Mouse (Mus musculus) adrenal gland, postnatal 4 days (tissue): ENCODE measurements at regions not wholly inside any gene's neighbourhood (a gene's known extent, or its start where the extent isn't known, plus 50 kb on each side); places are given as distances from the start of the nearest gene placed in this dataset.

Experiments
- DNase-seq, 2 experiments: peaks; one replicate each; pipeline ENCODE4 v3.0.0; 2021 to 2022; ENCODE audit warnings: low spot score in 2 of 2, mixed read lengths in 2 of 2

DNA sequence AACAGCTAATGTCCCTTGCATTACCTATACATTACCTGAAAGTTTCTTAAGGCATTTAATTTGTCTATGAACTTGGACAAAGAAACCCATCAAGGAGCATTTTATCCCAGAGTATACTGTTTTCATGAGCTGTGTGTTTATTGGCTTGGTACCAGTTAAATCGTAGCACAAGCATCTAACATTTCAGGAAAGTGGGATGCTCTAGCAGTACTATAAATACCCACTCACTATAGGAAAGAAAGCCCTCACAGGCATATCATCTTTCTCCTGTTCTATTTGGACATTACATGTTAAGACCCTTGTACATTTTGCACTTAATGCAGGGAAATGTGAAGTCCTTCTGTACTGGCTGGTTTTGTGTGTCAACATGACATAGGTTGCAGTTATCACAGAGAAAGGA lies 163.9 kb downstream of the Ptprc start:
- no peak for DNase-seq

DNA sequence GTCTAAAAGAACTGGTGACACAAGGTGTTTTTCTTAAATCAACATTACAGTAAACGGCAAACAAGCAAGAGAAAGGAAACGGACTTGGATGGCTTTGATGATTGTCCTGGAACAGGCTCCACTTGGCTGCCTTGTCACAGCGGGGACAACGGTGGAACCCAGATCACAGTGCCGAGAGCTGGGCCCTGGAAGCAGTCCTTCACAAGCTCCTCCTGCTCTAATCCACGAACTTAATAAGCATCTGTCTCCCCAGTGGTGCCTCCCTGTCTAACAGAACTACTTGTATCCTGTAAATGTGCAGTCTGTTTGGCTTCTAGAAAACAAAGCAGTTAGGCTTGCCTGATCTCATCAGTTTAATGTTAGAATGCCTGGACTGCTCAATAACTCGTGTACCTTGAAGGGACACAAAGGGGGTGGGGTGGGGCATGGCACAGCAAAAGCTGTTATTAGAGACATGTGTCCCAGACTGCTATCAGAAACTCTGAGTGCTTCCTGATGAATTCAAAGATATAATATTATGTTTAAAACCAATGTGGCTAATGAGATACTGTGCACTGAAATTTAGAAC lies 164.5 kb downstream of the Ptprc start:
- DNase-seq: no peak

DNA sequence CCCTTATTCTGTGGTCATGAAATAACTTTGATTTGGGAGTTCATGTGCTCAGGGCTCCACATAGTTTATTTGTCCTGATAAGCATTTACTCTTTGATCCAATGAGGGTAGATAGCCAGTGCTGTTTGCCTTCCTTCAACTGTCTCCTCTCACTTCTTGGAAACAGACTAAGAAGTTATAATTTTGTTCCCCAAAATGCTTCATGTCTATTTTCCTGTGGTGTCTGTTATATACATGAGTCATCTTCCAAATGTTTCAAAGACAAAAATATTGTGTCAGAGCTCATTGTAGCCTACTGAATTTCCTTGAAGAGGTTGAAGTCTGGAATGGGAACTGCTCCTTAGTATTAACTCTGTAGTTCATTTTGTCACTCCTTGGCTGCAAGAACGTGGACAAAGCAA lies 168.7 kb downstream of the Ptprc start:
- no peak for DNase-seq

DNA sequence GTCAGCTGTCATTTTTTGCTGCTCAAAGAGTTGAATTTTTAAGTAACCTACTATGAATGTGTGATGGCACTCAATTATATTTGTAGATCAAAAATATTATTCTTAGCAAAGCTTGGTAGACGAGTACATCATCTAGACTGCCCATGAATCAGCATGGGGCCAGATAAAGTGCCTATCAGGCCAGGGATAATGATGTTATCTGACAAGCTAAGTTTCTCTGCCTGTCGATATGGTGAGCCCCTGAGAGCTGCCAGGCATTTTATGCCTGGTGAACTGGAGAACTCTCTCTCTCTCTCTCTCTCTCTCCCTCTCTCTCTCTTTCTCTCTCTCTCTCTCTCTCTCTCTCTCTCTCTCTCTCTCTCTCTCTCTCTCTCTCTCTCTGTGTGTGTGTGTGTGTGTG lies 171.2 kb downstream of the Ptprc start:
- no peak for DNase-seq

DNA sequence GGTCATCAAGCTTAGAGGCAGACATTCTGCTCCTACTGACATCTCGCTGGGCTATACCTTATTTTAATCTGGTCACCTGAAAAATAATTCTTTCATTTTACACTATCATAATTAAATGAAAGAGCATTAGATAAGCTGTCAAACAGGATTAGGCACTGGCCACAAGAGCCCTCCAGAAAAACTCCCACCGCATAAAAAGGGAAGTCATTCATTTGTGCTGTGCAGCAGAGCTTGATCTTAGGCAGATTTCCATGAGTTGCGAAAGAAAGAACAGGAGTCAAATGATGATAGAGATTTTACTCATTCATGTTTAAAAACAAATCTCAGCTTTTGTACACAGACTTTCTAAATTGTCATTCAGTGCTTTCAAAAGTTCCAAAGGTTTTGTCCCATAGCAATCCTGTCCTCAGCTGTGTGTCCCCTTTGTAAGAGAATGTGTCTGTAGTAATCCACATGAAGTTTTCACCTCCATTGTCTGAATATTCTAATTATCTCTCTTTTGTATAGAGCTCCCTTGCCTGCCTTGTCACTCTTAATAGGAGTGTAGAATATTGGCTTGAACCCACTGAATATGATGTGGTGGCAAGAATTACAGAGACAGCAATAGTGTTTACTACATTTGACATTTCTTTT lies 176.1 kb downstream of the Ptprc start:
- no peak for DNase-seq

DNA sequence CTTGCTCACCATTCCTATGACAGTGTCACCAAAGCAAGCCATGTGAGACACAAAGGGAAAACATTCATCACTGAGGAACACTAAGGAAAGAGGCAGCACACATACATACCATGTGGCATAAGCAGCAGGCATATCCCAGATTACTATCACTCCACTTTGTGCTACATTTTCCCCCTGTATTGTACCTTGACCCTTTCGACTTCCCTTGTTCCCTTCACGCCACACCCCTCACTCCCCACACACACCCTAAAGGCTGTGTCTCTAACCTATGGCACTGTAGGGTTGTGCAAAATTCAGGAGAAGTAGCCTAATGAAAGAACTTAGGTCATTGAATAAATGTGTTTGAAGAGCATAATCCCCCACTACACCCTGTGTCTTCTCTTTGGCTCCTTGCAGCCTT lies 179.5 kb downstream of the Ptprc start:
- no peak for DNase-seq

DNA sequence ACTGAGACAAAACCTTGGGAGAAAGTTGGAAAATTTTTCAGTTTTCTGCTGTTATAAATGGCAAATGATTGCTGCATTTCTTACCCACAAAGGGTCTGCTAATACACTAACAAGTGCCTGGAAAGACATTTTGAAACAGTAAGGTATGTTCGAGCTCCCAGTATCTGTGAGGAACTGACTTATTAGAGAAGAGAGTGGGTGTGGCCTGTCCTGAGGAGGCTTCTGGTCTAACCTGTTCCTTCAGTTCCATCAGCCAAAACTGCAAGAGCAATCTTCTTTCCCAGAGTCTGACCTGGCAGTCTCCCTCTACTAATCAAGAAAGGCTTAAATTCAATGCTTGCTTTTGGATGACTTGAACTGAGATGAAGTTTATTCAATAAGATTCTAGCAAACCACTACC lies 183.6 kb downstream of the Ptprc start:
- no peak for DNase-seq

DNA sequence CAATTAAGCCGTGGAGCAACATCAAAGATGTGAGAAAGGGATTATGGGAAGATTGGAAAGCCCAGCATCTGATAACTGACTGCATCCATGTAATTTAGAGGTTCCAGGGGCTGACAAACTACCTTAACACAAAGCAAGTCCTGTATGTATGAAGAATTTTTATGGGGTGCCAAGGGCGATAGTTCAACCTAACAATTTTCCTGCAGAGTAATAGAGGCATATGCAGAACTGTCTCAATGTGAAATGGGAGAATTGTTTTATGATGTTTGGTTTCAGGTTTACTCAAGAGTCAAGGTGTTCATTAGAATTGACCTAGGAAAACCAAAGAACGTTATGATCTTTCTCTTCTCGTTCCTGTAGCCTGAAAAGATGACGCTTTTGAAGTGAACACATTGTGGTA lies 184.1 kb downstream of the Ptprc start:
- DNase-seq: no peak

DNA sequence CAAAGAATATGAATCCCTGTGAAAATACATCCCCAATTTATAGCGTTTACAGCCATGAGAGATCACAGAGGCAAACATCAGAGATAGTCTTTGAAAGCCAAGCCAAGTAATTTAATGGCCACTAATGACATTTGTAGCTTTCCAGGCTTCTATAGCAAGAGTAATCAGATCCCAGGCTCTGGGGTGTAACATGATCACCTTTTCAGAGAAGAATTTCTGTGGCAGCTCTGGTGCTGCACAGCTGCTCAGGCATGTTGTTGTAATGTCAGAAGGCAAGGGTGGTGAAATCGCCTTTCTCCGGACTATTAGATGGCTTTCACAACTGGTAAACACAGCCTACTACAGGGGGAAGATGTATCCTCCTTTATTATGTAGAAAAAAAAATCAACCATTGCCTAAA lies 202.1 kb downstream of the Ptprc start:
- no peak for DNase-seq

DNA sequence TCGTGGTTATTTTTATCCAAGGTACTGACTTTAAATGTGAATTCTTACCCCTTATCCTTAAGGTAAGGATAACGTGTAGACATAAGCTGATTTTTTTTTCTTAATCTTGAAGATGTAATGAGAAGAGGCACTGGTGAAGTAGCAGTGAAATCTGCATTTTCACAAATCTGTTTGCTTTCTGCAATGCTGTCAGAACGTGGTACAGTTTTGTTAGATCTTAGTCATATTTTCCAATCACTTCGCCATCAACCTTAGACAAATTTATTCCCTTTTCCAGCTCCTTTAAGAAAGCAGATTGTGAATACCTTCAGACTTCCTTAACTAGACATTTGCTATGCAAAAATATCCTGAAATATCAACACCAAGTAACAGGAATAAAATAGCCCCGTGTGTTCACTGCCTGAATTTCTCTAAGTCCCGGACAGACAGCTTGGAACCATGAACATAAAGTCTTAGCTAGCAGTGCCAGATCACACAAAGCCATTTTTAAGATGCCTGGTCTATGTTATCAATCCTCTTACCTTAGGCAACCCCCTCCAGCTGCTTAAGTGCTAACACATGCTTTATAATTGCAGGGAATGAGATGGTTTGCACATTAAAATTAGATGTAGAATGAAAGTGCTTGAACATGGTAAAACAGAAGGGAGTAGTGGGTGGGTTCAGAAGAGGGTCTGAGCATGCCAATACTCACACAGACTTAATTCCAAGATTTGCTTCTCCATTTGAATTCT lies 202.7 kb downstream of the Ptprc start:
- no peak for DNase-seq

DNA sequence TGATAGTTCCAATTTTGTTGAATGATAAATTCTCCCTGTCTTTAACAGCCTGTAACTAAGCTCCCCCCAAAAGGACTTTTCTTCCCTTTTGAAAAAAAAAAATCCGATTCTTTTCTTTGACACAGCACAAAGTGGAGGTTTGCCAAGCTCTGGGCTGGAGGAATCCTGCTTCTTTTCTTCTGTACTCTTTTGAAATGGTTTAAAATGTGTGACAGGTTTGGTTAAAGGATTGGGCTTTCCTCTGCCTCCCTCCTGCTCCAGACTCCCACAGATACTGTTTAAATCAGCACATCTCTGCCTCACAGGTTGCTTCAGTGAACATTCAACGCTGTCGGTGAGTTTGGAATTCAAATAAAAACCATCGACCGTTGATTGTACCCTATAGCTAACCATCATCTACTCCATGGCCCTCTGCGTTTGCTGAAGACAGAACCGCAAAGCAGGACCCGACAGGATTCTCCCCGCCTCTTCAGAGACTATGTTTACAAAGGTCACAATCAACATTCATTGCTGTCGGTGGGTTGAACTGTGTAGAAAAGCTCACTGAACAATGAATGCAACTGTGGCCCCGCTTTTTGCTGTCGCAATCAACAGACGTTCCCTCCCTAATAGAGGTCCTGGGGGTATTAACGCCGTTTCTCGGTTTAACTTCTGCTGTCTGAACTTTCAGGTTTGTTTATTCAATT lies 209.2 kb downstream of the Ptprc start:
- DNase-seq: no peak

DNA sequence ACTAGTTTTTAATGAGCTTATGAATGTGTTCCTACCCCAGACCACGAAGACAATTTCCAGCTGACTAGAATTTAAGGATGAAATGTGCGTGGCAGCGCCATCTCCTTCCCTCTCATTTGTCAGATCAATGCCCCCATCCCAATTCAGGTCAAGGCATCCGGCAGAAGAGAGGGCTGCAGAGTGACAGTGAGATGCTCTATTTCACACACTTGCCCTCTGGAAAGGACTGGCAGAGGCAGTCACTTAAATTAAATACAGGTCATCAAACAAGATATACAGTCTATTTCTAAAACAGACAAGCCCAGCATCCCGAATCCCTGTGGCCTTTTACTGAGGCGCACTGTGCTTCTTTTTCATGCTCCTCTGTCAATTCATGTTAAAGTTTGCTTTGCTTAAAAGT lies 211.9 kb downstream of the Ptprc start:
- DNase-seq: no peak

DNA sequence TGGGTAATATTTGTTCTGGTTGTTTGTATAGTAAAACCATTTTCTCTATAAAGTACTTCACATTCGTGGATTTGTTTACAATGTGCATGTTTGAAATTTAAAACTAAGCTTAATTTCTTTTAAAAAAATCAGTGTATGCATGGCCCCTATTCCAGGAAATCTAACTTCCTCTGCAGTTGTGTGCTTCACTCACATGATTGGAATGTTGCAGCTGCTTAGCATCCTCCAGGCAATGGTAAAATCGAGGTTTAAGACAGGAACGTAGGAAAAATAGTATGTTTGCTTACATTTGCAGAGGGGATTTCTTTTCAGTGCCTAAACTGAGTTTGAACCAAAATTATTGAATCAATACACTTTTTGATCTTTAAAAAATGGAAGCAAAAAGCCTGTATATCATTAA lies 217.5 kb downstream of the Ptprc start:
- no peak for DNase-seq

DNA sequence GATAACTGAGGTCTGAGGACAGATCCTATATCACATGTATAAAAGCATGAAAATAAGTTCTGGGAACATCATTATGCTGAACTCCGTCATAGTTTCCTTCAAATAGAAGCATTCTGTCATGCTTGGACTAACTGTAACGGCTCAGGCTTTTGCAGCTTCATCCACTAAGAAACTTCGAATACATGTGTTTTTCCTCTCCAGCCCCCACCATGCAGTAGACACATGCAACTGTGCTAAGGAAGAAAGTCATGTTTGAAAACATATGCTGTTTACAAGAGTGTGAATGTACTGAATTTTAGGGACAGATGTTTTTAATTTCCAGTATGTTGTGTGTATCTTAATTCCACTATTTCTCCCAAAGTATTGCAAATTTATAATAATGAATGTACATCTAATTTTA lies 219.5 kb downstream of the Ptprc start:
- DNase-seq: no peak

DNA sequence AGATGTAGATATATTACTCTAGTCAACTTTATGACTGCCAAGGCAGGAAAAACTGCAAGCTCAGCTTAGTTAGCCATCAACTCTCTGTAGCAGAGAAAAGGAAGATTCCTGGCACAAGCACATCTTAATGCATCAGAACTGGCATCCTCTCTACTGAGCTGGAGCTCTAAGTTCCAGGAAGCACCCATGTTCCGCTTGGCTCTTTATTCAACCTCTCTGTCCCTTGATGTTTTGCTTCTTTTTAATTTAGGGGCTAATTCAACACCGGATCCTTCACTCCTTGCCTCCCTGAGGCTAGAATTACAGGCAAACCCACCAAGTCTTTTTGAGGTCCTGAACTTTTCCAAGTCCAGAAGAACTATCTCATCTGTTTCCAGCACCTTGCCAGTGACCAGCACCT lies 220.4 kb downstream of the Ptprc start:
- DNase-seq: no peak

DNA sequence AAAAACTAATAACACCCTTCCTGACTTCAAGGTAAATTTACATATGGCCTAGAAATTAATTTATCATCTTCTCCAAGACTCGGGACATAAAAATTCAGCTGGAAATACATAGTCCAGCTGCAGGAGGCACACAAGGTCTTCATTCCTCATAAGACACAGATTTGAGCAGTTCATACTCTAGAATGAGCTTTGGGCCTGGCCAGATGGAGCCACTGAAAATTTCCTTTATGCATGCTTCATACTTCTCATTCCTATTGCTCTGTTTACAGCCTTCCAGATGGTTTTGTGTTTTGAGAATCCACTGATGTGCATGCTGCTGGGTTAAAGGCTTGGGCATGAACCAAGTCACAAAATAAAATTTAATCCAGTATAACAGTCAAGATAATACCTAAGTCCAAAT lies 222.1 kb downstream of the Ptprc start:
- no peak for DNase-seq

DNA sequence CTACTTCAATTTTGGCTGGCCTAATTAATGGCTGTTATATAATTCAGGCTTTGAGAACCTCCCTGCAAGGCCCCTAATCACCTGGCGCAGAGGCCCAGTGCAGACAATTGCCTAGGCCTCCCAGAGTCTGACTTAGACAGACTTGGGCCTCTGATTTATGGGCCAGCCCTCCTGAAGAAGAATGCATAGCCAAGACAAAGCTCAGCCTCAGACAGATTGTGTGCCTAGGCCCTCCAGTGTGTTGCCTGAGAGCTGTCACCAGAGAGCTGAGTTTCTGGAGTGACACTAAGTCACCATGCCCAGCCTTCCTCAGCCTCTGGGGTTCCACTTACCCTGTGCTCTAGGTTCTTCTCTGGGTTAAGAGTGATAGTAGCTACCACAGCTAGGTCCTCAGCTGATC lies 222.7 kb downstream of the Ptprc start:
- DNase-seq: no peak

DNA sequence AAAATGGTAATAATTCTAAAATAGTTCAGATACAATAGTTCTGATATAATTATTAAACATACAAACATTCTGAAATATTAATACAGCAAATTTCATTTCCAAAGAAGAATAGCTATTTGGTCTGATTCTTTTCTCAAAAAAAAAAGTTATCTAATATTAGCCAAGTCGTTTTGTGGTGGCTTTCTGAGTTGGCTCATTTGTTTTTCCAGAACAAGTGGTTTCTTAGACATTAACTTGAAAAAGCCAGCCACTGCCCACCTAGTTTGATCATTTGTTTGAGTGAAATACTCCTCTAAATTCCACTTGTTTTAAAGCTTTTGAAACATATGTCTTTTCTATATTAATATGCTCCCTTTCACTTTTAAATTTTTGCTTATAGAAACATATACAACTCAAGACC lies 227.6 kb downstream of the Ptprc start:
- DNase-seq: no peak

DNA sequence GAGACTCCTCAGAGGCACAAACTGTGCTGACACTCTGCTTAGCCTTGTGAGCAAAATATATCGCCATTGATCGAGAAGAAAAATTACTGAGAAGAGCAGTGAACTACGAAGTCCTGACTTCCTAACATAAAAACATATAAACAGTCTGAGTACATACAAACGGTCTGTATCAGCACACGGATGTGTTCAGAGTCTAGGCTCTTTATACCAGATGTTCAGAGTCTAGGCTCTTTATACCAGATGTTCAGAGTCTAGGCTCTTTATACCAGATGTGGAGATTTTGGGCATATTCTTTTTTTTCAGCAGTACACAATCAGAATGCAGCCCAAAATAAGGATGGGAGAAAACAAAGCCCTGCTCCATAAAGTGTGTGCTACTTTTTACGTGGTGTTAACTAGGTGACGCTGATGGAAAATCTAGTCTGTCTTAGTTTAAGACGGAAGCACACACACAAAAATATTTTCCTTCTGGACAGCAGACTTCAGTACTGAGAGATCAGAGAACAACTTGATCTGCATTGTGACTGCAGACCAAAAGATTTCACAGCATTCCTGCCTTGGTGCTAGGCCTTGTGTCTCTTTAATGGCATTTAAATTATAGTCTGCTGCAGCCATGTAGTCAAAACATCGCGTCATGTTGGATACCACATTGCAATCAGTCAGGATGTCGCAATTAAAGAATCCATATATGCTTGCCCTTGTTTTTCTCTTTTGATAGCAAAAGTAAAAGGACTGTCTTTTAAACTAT lies 233.6 kb downstream of the Ptprc start:
- no peak for DNase-seq

DNA sequence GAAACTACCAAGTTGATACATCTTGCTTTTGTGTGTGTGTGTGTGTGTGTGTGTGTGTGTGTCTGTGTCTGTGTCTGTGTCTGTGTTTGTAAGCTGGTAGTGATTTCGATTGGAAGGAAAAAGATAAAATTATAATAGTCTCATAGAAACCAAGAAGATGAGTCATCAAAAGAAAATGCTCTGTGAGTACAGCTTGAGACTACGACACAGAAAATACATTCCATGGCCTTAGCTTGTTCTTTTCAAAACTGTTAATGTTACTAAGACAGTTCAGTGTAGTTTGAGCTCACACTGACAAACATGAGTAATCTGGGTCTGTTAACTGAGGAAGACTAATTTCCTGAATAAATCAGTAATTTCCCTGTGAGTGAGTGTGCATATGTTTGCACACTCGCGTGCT lies 239.8 kb downstream of the Ptprc start:
- DNase-seq: no peak

DNA sequence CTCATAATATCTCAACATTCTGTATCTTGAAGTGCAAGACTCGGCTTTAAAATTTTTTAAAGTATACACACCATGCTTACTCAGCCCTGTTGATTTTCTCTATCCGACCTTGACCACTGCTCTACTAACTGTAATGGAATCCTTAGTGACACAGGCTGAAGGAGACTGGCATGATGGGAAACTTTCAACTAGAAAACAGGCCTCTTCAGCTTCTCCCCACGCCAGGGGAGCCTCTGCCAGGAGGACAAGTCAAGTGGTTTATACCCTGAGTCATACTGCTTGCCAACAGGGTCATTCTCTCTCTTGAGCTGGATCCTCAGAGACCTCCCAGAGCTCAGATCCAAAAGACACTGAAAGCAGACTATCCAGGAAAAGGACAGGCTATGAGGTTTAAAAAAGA lies 245.7 kb downstream of the Ptprc start:
- DNase-seq: no peak

DNA sequence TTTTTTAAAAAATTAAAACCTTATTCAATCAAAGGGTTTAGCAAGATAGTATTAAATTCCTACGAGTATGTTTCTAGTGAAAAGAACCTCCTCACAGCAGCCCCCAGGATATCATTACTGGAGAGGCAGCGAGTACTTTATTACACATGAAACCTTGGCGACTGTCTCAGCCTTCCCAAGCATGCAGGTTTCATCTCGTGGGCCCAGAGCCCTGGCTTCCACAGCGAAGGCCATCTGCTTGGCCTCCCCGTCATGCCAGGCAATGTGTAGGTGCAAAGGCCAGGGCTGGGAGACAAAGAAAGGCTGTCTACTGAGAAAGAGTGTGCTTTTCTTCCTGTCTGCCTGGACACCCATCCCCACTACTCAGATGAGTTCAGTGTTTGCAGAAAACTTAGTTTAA lies 247.0 kb downstream of the Ptprc start:
- DNase-seq: peak in 1 of 2 experiments; percentile 16
